Mouse (Mus musculus) liver, adult 2 months (tissue): Measurements from ENCODE around the gene Olfr1153. TPM values are rescaled to one million over a fixed set of nuclear protein-coding genes. Genes with fewer than 3 reads are reported as not detected.

ENCODE experiments used
- DNase-seq: peaks from one replicate; pipeline ENCODE4 v3.0.0-alpha.2; 2011; ENCODE audit warnings: low read depth, low spot score; ENCODE audit errors: extremely low read depth
- H3K27ac ChIP-seq: fragments of 200-500 bp; replicated peaks from 2 replicates; pipeline ENCODE4 v1.5.1; 2012; ENCODE audit warnings: low read depth, mild to moderate bottlenecking, control low read depth, inconsistent platforms, low read length; ENCODE audit not compliant: insufficient read depth
- H3K27me3 ChIP-seq: fragments of 200-500 bp; 2 replicates; pipeline ENCODE4 v1.6.1; 2012; ENCODE audit warnings: mild to moderate bottlenecking, moderate library complexity, low read length, inconsistent platforms; ENCODE audit not compliant: control insufficient read depth, insufficient read depth
- H3K36me3 ChIP-seq: fragments of 200-500 bp; 2 replicates; pipeline ENCODE4 v1.6.1; 2012; ENCODE audit warnings: low read length, inconsistent platforms; ENCODE audit not compliant: control insufficient read depth, insufficient read depth
- H3K4me1 ChIP-seq: fragments of 200-500 bp; 2 replicates; pipeline ENCODE4 v1.6.1; 2011; ENCODE audit warnings: low read length; ENCODE audit not compliant: control insufficient read depth, insufficient read depth
- H3K4me3 ChIP-seq: fragments of 200-500 bp; 2 replicates; pipeline ENCODE4 v1.5.1; 2011; ENCODE audit warnings: low read depth, mild to moderate bottlenecking, control low read depth, low read length, moderate library complexity; ENCODE audit not compliant: insufficient read depth
- H3K79me2 ChIP-seq: fragments of 200-500 bp; 2 replicates; pipeline ENCODE4 v1.6.1; 2012; ENCODE audit warnings: inconsistent platforms, mild to moderate bottlenecking, low read length, moderate library complexity; ENCODE audit not compliant: control insufficient read depth, insufficient read depth
- H3K9ac ChIP-seq: fragments of 200-500 bp; 2 replicates; pipeline ENCODE4 v1.6.1; 2012; ENCODE audit warnings: low read depth, mild to moderate bottlenecking, control low read depth, inconsistent platforms, low read length
- CTCF ChIP-seq: fragments of 200-500 bp; IDR thresholded peaks from 2 replicates; pipeline ENCODE4 v1.5.1; 2011; ENCODE audit warnings: low read depth, low read length, control low read depth
- POLR2A ChIP-seq: fragments of 200-500 bp; IDR thresholded peaks from 2 replicates; pipeline ENCODE4 v1.6.1; 2011; ENCODE audit warnings: low read length, control low read depth; ENCODE audit not compliant: insufficient read depth; ENCODE audit errors: extremely low read depth
- WGBS: fragments of 180-500 bp; shearing (Covaris S2); methylation state at CpG from one replicate; pipeline ENCODE4 v1.1.7; 2018; 5-methylcytosine and 5-hydroxymethylcytosine counted together
- polyA plus RNA-seq: library from polyadenylated mRNA; depleted of rRNA; stranded (reverse); fragments of >200 nt; gene quantifications from 2 replicates; pipeline ENCODE4 v1.2.3, GENCODE M21; 2012; rRNA removed
- total RNA-seq: library from RNA; depleted of rRNA; stranded (reverse); fragments of >200 nt; gene quantifications from 2 replicates; pipeline ENCODE4 v1.2.3, GENCODE M21; 2014; rRNA removed

The Olfr1153 gene
- not detected in 2 replicates for total RNA-seq
- polyA plus RNA-seq: not detected in 2 replicates

DNA sequence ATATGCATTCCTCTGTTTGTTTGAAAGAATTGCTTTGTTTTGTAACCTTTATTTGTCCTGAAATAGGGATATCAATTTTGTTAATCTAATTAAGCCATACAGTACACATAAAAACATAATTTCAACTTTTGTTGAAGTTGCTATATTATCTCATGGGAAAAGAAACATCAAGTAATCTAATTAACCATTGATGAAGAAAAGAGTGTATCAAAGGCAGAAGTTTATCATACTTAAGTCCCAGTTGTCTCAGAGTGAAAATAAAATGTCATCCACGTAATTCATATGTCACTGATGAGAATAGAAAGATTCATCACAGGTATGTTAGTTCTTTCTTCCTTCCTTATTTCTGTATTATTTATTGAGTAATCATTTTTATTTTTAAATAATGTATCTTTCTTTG is at the start of gene Olfr1153:
Gene Olfr1153, plus strand, starts transcription at position 301 of the 400 bp plus-strand sequence.
- DNase-seq: no peak
- no peaks in the 10 kb centered on the region for H3K79me2 ChIP-seq
- H3K9ac ChIP-seq: no peak within 1 kb of the TSS
- H3K36me3 ChIP-seq: no peaks in the 10 kb centered on the region
- H3K27ac ChIP-seq: no peak within 1 kb of the TSS
- H3K4me3 ChIP-seq: no peak within 1 kb of the TSS
- TF ChIP-seq CTCF (no peak), POLR2A (no peak)
- WGBS: 57% methylated on average over 1 of the region's 1 CpGs
- H3K27me3 ChIP-seq: no peaks in the 10 kb centered on the region
- no peaks in the 10 kb centered on the region for H3K4me1 ChIP-seq

- Histone ChIP-seq H3K27me3 (no peaks in the 10 kb centered on the region), H3K79me2 (no peaks in the 10 kb centered on the region), H3K4me3 (no peak within 1 kb of the TSS), H3K4me1 (no peaks in the 10 kb centered on the region), H3K36me3 (no peaks in the 10 kb centered on the region), H3K9ac (no peak within 1 kb of the TSS), H3K27ac (no peak within 1 kb of the TSS)
- TF ChIP-seq POLR2A (no peak), CTCF (no peak)
- DNase-seq: no peak
- WGBS: 79% methylated on average over 1 of the region's 1 CpGs
Measured at GRCm38 (mm10) chr2:87855562-87855961, 39.2 kb upstream of the Olfr1153 start, which contains the start of gene Olfr1151. TSS of gene Olfr1151 (plus strand) at chr2:87855862.

- Histone ChIP-seq H3K36me3 (no peaks in the 10 kb centered on the region), H3K27ac (no peak within 1 kb of the TSS), H3K4me1 (no peaks in the 10 kb centered on the region), H3K4me3 (no peak within 1 kb of the TSS), H3K9ac (no peak within 1 kb of the TSS), H3K27me3 (no peaks in the 10 kb centered on the region), H3K79me2 (no peaks in the 10 kb centered on the region)
- TF ChIP-seq CTCF: no peak
- no peak for TF ChIP-seq POLR2A
- no peak for DNase-seq
Measured at GRCm38 (mm10) chr2:87866192-87866591, 28.6 kb upstream of the Olfr1153 start, which contains the start of gene Olfr1152. TSS of gene Olfr1152 (plus strand) at chr2:87866492.

DNA sequence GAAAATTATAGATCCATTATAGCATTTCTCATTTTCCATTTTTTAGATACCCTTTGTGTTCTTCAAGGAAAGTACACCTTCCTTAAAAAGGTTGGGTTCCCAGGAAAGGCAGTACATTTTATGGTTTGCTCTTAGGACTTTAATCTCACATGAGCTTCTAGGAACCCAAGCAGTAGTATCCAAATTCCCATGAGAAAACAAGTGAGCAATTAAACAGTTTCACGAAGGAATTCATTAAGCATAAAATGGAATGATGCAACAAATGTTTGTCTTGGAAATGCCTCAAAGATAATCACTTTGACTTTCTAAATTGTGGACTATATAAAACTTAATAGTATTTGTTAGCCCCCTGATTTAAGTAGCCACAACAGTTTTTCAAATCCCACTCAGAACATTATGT is 10.3 kb downstream of the Olfr1153 start, which contains the start of gene Olfr1154:
Gene Olfr1154, minus strand, starts transcription at position 101 of the 400 bp plus-strand sequence.
- WGBS: 46% methylated on average over 1 of the region's 1 CpGs
- Histone ChIP-seq H3K27ac (no peak within 1 kb of the TSS), H3K79me2 (no peaks in the 10 kb centered on the region), H3K9ac (no peak within 1 kb of the TSS), H3K27me3 (no peaks in the 10 kb centered on the region), H3K36me3 (no peaks in the 10 kb centered on the region), H3K4me1 (no peaks in the 10 kb centered on the region), H3K4me3 (no peak within 1 kb of the TSS)
- DNase-seq: no peak
- TF ChIP-seq POLR2A: no peak
- no peak for TF ChIP-seq CTCF

GRCm38 (mm10) chr2:87945037-87945436 is 50.3 kb downstream of the Olfr1153 start, which contains the start of gene Olfr1155:
TSS of gene Olfr1155 (minus strand) at chr2:87945137.
- Histone ChIP-seq H3K79me2 (no peaks in the 10 kb centered on the region), H3K27me3 (no peaks in the 10 kb centered on the region), H3K9ac (no peak within 1 kb of the TSS), H3K4me3 (no peak within 1 kb of the TSS), H3K27ac (no peak within 1 kb of the TSS), H3K36me3 (no peaks in the 10 kb centered on the region), H3K4me1 (no peaks in the 10 kb centered on the region)
- no peak for DNase-seq
- WGBS: 98% methylated on average over 1 of the region's 1 CpGs
- TF ChIP-seq POLR2A: no peak
- no peak for TF ChIP-seq CTCF

Other genes starting within 250 kb of the Olfr1153 start
- gene Olfr1133, start 247.6 kb upstream of the Olfr1153 start, total RNA-seq: not detected in 2 replicates
- gene Olfr1133, start 247.6 kb upstream of the Olfr1153 start, polyA plus RNA-seq: not detected in 2 replicates
- not detected in 2 replicates for gene Olfr1134, start 236.5 kb upstream of the Olfr1153 start, total RNA-seq
- not detected in 2 replicates for gene Olfr1134, start 236.5 kb upstream of the Olfr1153 start, polyA plus RNA-seq
- gene Olfr1135, start 221.3 kb upstream of the Olfr1153 start, total RNA-seq: not detected in 2 replicates
- gene Olfr1135, start 221.3 kb upstream of the Olfr1153 start, polyA plus RNA-seq: not detected in 2 replicates
- gene Olfr1136, start 201.0 kb upstream of the Olfr1153 start, total RNA-seq: not detected in 2 replicates
- not detected in 2 replicates for gene Olfr1136, start 201.0 kb upstream of the Olfr1153 start, polyA plus RNA-seq
- not detected in 2 replicates for gene Olfr1137, start 181.8 kb upstream of the Olfr1153 start, total RNA-seq
- not detected in 2 replicates for gene Olfr1137, start 181.8 kb upstream of the Olfr1153 start, polyA plus RNA-seq
- not detected in 2 replicates for gene Olfr1138, start 155.0 kb upstream of the Olfr1153 start, total RNA-seq
- gene Olfr1138, start 155.0 kb upstream of the Olfr1153 start, polyA plus RNA-seq: not detected in 2 replicates
- gene Olfr1140, start 151.2 kb upstream of the Olfr1153 start, total RNA-seq: not detected in 2 replicates
- not detected in 2 replicates for gene Olfr1140, start 151.2 kb upstream of the Olfr1153 start, polyA plus RNA-seq
- gene Olfr1141, start 141.0 kb upstream of the Olfr1153 start, total RNA-seq: not detected in 2 replicates
- gene Olfr1141, start 141.0 kb upstream of the Olfr1153 start, polyA plus RNA-seq: not detected in 2 replicates
- gene Olfr152, start 115.5 kb upstream of the Olfr1153 start, total RNA-seq: not detected in 2 replicates
- not detected in 2 replicates for gene Olfr152, start 115.5 kb upstream of the Olfr1153 start, polyA plus RNA-seq
- not detected in 2 replicates for gene Olfr1143, start 94.4 kb upstream of the Olfr1153 start, total RNA-seq
- not detected in 2 replicates for gene Olfr1143, start 94.4 kb upstream of the Olfr1153 start, polyA plus RNA-seq
- gene Olfr1145, start 85.1 kb upstream of the Olfr1153 start, total RNA-seq: not detected in 2 replicates
- not detected in 2 replicates for gene Olfr1145, start 85.1 kb upstream of the Olfr1153 start, polyA plus RNA-seq
- gene Olfr1148, start 64.4 kb upstream of the Olfr1153 start, total RNA-seq: not detected in 2 replicates
- gene Olfr1148, start 64.4 kb upstream of the Olfr1153 start, polyA plus RNA-seq: not detected in 2 replicates
- not detected in 2 replicates for gene Olfr1150-ps1, start 51.0 kb upstream of the Olfr1153 start, total RNA-seq
- not detected in 2 replicates for gene Olfr1150-ps1, start 51.0 kb upstream of the Olfr1153 start, polyA plus RNA-seq
- gene Olfr1151, start 39.1 kb upstream of the Olfr1153 start, total RNA-seq: not detected in 2 replicates
- gene Olfr1151, start 39.1 kb upstream of the Olfr1153 start, polyA plus RNA-seq: not detected in 2 replicates
- gene Olfr1152, start 28.5 kb upstream of the Olfr1153 start, total RNA-seq: not detected in 2 replicates
- not detected in 2 replicates for gene Olfr1152, start 28.5 kb upstream of the Olfr1153 start, polyA plus RNA-seq
- not detected in 2 replicates for gene Olfr1154, start 10.2 kb downstream of the Olfr1153 start, total RNA-seq
- not detected in 2 replicates for gene Olfr1154, start 10.2 kb downstream of the Olfr1153 start, polyA plus RNA-seq
- not detected in 2 replicates for gene Olfr1155, start 50.2 kb downstream of the Olfr1153 start, total RNA-seq
- not detected in 2 replicates for gene Olfr1155, start 50.2 kb downstream of the Olfr1153 start, polyA plus RNA-seq
- not detected in 2 replicates for gene Olfr1156, start 58.1 kb downstream of the Olfr1153 start, total RNA-seq
- gene Olfr1156, start 58.1 kb downstream of the Olfr1153 start, polyA plus RNA-seq: not detected in 2 replicates
- gene Olfr1157, start 73.3 kb downstream of the Olfr1153 start, total RNA-seq: not detected in 2 replicates
- gene Olfr1157, start 73.3 kb downstream of the Olfr1153 start, polyA plus RNA-seq: not detected in 2 replicates
- not detected in 2 replicates for gene Olfr74, start 79.7 kb downstream of the Olfr1153 start, total RNA-seq
- gene Olfr74, start 79.7 kb downstream of the Olfr1153 start, polyA plus RNA-seq: not detected in 2 replicates
- not detected in 2 replicates for gene Olfr1158, start 95.2 kb downstream of the Olfr1153 start, total RNA-seq
- not detected in 2 replicates for gene Olfr1158, start 95.2 kb downstream of the Olfr1153 start, polyA plus RNA-seq
- gene Olfr1160, start 113.3 kb downstream of the Olfr1153 start, total RNA-seq: not detected in 2 replicates
- gene Olfr1160, start 113.3 kb downstream of the Olfr1153 start, polyA plus RNA-seq: not detected in 2 replicates
- not detected in 2 replicates for gene Olfr1161, start 127.8 kb downstream of the Olfr1153 start, total RNA-seq
- gene Olfr1161, start 127.8 kb downstream of the Olfr1153 start, polyA plus RNA-seq: not detected in 2 replicates
- gene Olfr73, start 142.7 kb downstream of the Olfr1153 start, total RNA-seq: not detected in 2 replicates
- gene Olfr73, start 142.7 kb downstream of the Olfr1153 start, polyA plus RNA-seq: not detected in 2 replicates
- gene Olfr1162, start 156.2 kb downstream of the Olfr1153 start, total RNA-seq: not detected in 2 replicates
- gene Olfr1162, start 156.2 kb downstream of the Olfr1153 start, polyA plus RNA-seq: not detected in 2 replicates
- gene Olfr1163, start 176.9 kb downstream of the Olfr1153 start, total RNA-seq: not detected in 2 replicates
- not detected in 2 replicates for gene Olfr1163, start 176.9 kb downstream of the Olfr1153 start, polyA plus RNA-seq
- gene Olfr1164, start 199.0 kb downstream of the Olfr1153 start, total RNA-seq: not detected in 2 replicates
- gene Olfr1164, start 199.0 kb downstream of the Olfr1153 start, polyA plus RNA-seq: not detected in 2 replicates
- not detected in 2 replicates for gene Olfr1166, start 233.3 kb downstream of the Olfr1153 start, total RNA-seq
- not detected in 2 replicates for gene Olfr1166, start 233.3 kb downstream of the Olfr1153 start, polyA plus RNA-seq